Mouse (Mus musculus) mouse embryonic stem cell (cell line): ENCODE measurements around the gene Khdc1a.
"Not testable (repeated sequence)": the region's sequence is repeated elsewhere in the genome, so short reads cannot be mapped to it uniquely, and the experiment has no call there.

Experiments
- in situ Hi-C, 2 experiments: fragments of 300-500 bp; cut with MboI; formaldehyde crosslinking; loops; 1 replicate in 1 of 2; 3 replicates in 1 of 2; pipeline ENCODE4 v1.14.3; 2019 to 2020; ENCODE audit warnings: low sequenced_read_pairs in 2 of 2, low pct_unique_long_range_greater_than_20kb in 1 of 2, mixed read lengths in 1 of 2; ENCODE audit not compliant: unreplicated experiment in 1 of 2

Gene Khdc1a

GRCm38 (mm10) chr1:21344752-21345151 lies 4.7 kb upstream of the Khdc1a start:
- in situ Hi-C loops = not testable (repeated sequence)

- in situ Hi-C loops = not testable (repeated sequence)
Observed at GRCm38 (mm10) chr1:21368031-21368430, 18.6 kb downstream of the Khdc1a start, which contains the start of gene Khdc1c. Gene Khdc1c, plus strand, starts transcription at chr1:21368331.

- in situ Hi-C loops = no loop called here
Observed at GRCm38 (mm10) chr1:21383256-21383655, 33.8 kb downstream of the Khdc1a start, which contains the start of gene Khdc1b. Gene Khdc1b, plus strand, starts transcription at chr1:21383556.

DNA sequence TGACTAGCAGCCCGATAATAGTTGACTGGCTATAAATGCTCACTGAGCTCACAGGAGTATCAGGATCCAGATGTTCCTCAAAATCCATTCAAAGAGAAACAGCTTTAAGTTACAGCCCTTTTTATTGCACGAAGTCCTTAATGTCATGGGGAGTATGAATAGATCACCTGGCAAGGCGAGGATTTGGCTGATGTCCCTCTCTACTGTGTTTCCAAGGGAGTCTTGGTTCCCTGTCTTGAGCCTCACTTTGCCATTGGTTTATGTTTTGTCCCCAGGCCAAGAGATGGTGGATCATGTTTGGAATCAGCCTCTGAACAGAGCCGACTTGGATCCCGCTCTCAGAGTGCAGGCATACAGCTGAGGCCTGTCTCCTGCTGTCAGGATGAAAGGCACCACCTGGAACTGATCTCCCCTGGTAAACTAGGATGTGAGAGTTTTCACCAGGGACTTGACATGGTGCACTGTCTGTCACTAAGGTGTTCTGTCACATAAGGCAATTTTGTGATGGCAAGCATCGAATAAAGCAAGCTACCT lies 41.8 kb downstream of the Khdc1a start:
- in situ Hi-C loops = no loop called here
